Mouse (Mus musculus) brain, embryonic 18.5 days (tissue): ENCODE data around the gene Xpnpep2.

Experiments used
- DNase-seq: peaks from one replicate; pipeline ENCODE4 v3.0.0-alpha.2; 2012; ENCODE audit warnings: low read depth, low spot score

The Xpnpep2 gene

GRCm38 (mm10) chrX:48108394-48109315, at the start of gene Xpnpep2:
Xpnpep2 (plus strand) TSS chrX:48108725.
- DNase-seq = no peak

DNA sequence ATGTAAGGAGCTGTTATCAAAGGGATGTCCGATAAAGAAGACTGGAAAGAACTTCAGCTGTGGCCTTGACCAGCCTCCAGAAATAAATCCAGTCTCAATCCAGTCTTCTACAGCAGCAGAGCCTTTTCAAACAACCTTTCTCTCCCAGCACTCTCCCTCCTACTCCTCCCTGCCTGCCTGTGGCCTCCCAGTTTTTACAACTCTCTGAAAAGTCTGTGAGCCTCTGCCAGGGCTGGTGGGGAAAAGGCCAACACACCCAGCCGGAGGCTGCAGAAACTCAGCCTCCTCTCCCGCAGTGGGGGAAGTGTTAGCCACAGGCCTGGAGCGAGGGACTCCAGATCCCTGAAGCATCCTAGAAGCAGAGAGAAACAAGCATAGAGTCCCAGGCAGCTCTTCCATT, 46.0 kb upstream of the Xpnpep2 start:
- no peak for DNase-seq

- DNase-seq = no peak
Observed at GRCm38 (mm10) chrX:48064166-48064853, 44.2 kb upstream of the Xpnpep2 start.

- no peak for DNase-seq
Observed at GRCm38 (mm10) chrX:48066891-48067290, 41.6 kb upstream of the Xpnpep2 start.

DNA sequence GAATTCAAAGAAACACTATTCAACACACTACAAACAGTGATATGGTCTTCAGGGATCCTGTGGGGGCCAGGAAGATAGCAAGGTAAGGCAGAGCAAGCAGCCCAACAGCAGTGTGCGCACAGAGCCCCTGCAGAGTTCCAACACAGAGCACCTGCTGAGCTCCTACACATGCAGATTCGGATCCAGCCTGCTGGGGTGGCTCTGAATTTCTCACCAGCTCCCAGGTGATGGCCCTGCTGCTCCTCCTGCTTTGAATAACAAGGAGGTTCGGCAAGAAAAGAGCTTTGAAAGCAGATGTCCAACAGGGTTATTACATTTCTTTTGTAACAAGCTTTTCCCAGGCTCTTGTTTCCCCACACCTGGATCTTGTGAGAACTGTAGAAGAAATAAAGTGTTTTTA, 36.6 kb upstream of the Xpnpep2 start:
- DNase-seq = no peak

DNA sequence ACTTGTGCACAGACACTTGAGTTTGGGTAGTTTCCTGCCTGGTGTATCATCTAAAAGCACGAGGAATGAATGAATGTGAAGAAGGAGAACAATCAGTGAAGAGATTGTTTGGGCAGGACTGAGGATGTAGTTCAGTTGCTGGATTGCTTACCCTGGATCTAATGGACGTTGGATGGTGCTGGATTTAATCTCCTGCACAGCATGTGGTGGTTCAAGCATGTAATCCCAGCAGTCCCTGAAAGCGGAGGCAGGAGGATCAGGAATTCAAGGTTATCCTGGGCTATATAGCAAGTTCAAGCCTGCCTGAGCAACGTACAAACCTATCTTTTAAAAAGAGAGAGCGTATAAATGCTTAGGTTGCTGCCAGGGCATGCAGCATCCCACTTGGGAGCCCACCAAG, 36.1 kb upstream of the Xpnpep2 start:
- no peak for DNase-seq

DNA sequence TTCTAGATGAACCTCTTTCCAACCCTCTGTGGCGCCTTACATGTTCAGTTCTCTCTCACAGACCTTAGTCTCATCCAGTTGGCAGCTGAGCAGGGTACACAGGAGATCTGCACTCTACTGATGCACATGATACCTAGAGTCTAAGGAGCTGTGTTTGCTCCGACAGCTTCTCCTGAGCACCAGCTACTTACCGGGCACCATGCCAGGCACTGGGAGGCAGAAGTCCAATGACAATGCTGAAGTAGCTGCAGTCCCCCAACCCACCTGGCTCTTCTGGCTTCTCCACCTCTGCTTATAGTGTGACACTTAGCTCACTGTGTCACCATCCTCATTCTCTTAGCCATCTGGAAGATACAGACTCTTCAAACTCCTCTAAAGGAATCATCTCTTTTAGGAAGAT, 33.8 kb upstream of the Xpnpep2 start:
- DNase-seq = no peak

DNA sequence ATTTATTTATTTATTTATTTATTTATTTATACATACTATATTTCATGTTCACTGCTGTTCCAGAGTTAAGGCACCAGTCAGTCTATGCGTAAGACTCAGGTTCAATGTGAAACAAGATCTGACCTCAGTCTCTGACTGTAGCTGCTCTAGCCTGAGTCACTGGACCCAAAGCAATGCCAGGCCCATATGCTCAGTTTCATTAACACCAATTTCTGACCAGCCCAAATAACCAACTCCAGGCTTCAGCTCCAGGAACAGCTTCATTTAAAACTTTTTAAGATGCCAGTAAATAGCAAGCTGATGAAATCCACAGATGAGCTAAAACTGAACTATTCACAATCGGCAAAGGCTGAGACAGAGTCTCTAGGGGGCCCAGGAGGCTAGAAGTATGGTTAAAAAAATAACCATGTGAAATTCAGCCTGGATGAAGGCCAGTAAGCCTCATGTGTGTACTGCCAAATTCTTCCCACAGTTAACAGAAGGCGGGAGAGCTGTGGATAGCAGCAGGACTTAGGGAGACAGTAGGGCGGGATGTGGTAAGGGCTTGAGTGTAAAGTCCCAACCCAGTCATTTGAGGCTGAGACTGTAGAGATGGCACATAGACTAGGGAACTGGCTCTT, 31.6 kb upstream of the Xpnpep2 start:
- DNase-seq = no peak

DNA sequence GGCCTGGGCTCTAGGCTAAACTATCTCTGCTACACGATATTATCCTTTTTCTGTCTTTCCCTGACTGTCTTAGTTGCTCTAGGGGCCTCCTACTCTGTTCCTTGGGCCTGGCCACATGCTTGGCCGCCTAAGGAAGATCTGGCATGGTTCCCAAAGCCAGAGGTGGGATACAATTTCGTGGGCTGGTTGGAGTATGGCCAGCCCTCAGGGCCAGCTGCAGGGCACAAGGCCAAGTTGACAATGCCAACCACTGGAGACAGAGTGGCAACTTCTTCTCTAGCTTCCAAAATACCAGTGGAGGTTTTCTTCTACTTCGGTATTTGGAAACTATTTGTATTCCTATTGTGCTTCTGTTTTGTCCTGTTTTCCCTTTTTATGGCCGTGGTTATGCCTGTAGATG, 26.2 kb upstream of the Xpnpep2 start:
- DNase-seq = no peak

GRCm38 (mm10) chrX:48092129-48092528, 16.4 kb upstream of the Xpnpep2 start:
- no peak for DNase-seq

DNA sequence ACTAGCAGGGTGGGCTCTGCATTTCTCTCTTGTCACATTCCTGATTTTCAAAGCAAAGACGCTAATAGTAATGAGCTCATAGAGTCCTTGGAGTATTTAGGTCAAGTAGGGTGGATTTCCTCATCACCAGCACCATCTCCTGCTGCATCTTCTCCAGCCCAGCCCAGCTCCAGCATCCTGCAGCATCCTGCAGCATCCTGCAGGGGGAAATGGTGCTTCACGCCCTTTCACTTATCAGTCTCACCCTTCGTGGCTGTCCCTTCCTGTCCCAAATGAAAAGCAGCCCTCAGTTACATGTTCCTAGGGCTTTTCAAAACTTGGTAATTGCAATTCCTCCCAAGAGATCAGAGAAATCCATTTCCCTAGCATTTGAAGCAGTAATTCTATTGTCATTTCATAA, 15.0 kb upstream of the Xpnpep2 start:
- no peak for DNase-seq

- DNase-seq = no peak
Observed at GRCm38 (mm10) chrX:48094658-48095057, 13.9 kb upstream of the Xpnpep2 start.

DNA sequence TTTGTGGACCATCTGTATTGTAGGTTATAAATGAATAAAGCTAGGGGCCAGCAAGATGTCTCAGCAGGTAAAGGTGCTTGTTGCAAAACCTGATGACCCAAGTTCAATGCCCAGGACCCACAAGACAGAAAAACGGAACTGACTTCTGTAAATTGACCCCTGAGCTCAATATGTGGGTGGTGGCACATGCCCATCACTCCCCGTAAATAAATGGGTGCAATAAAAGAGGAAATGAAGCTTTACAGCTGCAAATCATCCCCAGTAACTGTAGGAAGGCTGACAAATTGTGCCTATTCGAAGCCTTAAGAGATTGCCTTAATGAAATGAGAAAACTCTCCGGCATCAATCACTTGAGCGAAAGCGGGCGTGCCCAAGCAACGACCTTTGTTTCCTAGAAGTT, 11.9 kb upstream of the Xpnpep2 start:
- DNase-seq = no peak

- no peak for DNase-seq
Observed at GRCm38 (mm10) chrX:48098470-48099129, 9.9 kb upstream of the Xpnpep2 start.

DNA sequence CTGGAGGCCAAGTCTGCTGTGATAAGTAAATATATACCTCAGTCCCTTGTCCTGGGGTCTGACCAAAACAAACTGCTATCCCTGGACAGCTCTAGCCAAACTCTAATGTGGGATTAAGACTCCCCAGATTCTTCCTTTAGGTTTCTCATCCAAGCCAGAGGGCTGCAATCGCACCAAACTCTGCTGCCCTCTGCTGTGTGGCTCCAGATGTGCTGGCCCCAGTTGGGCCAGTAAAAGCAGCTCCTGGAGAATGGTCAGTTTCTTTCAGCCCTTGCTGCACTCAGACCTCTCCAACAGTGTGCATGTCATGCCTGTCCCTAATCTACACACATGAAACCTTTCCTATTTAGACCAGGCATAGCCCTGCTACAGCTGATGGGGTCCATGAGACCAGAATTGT, 8.7 kb upstream of the Xpnpep2 start:
- no peak for DNase-seq

GRCm38 (mm10) chrX:48103256-48103655, 5.3 kb upstream of the Xpnpep2 start:
- DNase-seq = no peak

GRCm38 (mm10) chrX:48104736-48105441, 3.6 kb upstream of the Xpnpep2 start:
- no peak for DNase-seq

- no peak for DNase-seq
Observed at GRCm38 (mm10) chrX:48106226-48106625, 2.3 kb upstream of the Xpnpep2 start.

GRCm38 (mm10) chrX:48109316-48109655, 761 bp downstream of the Xpnpep2 start:
- no peak for DNase-seq

DNA sequence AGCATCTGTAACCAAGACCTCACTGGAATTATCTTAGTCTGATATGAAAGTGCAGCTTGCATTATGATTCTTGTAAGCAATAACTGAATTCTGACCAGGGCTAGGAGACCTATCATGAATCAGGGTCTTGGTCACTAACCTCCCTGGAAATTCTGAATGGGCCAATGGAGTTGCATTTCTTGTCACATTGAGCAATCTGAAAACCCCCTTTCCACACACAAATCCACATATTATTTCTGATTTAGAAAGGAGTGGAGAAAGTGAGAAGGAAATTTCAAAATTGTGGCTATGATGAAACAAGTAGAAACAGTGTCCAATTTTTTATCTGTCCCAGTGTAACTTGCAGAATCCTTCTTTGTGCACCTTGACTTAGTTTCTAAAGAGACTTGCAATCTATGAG, 10.8 kb downstream of the Xpnpep2 start:
- DNase-seq = no peak
